Mouse (Mus musculus) lung, postnatal 0 days (tissue): Measurements from ENCODE around the gene Tomm70a.

Experiments
- CTCF ChIP-seq: IDR thresholded peaks from 2 replicates; pipeline ENCODE4 v1.5.1; 2016; ENCODE audit warnings: antibody characterized with exemption, mild to moderate bottlenecking
- EP300 ChIP-seq: IDR thresholded peaks from 2 replicates; pipeline ENCODE4 v1.6.1; 2016; ENCODE audit warnings: antibody characterized with exemption, mild to moderate bottlenecking, control low read depth

DNA sequence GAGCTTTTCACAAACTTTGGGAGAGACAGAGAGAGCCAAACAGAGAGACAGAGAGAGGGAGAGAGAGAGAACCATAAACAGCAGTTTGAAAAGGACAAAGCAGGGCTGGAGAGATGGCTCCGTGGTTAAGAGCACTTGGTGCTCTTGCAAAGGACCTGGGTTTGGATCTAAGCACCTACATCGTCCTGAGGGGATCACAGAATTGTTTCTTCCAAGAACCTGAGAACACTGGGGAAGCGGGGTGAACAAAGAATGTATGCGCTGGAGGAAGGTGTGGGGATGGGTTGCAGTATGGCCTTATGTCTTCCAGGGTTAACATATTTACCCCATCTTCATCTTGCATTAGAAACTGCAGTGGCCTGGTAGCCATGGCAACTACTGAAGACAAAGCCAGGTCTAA, 46.7 kb downstream of the Tomm70a start:
- TF ChIP-seq EP300 (no peak), CTCF (no peak)
